Mouse (Mus musculus): ENCODE data around the gene Tmem9. TPM values are rescaled to one million over a fixed set of nuclear protein-coding genes. Genes with fewer than 3 reads are reported as not detected.
A peak's percentile ranks its signal among the peaks of the same experiment; 100 is the strongest.

The Tmem9 gene
- polyA plus RNA-seq, 1 experiment from 2014 or later: 146 TPM

DNA sequence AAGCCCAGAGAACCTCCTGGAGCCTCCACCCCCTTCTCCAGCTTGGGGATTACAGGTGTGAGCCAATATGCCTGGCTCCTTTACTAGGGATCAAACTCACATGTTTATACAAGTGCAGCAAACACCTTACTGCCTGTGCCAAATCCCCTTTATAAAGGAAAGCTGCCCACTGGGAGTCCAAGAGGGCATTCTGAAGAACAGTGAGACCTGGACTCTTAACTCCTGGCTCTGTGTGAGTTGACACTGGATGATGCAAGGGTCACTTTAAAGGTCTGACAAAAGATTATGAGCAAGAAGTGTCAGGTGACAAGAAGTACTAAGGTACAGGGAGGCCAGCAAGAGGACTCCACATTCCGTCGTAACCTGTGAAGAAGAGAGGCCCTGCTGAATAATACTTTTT, 6.5 kb upstream of the Tmem9 start:
- H3K4me2 ChIP-seq (replicated peaks): no peak overlapping the region
- H3K4me3 ChIP-seq (replicated peaks): no peak overlapping the region
- no peaks in the 10 kb centered on the region for H3K36me3 ChIP-seq
- no peaks in the 10 kb centered on the region for H3K9me3 ChIP-seq
- H3K27me3 ChIP-seq: peaks cover 2% of the 10 kb centered on the region
- H3K9ac ChIP-seq (replicated peaks): no peak overlapping the region
- no peak overlapping the region for H3K27ac ChIP-seq
- 96% methylated on average over 2 of the region's 2 CpGs for WGBS
- H3K4me1 ChIP-seq (replicated peaks): no peaks in the 10 kb centered on the region
- no peak for ATAC-seq

DNA sequence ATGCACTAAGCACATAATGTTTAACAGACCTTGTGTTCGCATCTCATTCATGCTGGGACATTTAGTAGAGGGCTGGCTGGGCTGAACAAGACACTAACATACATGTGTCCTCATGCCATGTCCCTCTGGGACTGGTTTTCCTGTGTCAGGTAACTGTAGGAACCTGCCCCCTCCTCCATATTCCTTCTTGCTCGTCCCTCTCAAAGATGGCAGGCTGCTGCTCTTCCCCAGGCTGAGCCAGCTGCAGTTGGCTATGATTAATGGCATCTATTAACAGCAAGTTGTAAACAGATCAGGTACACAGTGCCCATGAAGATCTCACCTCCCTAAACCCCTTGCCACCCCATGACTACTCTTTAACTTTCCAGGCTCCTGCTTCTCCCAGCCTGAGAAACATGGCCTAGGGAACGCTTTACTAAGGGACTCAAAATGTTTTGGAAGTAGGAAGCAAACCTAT, 1.6 kb upstream of the Tmem9 start, which contains the start of gene Igfn1:
Gene Igfn1 (minus strand): TSS at position 51 of the 457 bp plus-strand sequence.
- 86% methylated on average over 3 of the region's 3 CpGs for WGBS
- no peak for ATAC-seq
- H3K9me3 ChIP-seq: no peaks in the 10 kb centered on the region
- H3K27me3 ChIP-seq: peaks cover 28% of the 10 kb centered on the region
- H3K4me3 ChIP-seq (replicated peaks): peak within 1 kb of the TSS; percentile 38
- peaks cover 12% of the 10 kb centered on the region for H3K4me1 ChIP-seq (replicated peaks)
- no peak within 1 kb of the TSS for H3K27ac ChIP-seq
- H3K4me2 ChIP-seq (replicated peaks): peak within 1 kb of the TSS; percentile 61
- no peaks in the 10 kb centered on the region for H3K36me3 ChIP-seq
- H3K9ac ChIP-seq (replicated peaks): no peak within 1 kb of the TSS

DNA sequence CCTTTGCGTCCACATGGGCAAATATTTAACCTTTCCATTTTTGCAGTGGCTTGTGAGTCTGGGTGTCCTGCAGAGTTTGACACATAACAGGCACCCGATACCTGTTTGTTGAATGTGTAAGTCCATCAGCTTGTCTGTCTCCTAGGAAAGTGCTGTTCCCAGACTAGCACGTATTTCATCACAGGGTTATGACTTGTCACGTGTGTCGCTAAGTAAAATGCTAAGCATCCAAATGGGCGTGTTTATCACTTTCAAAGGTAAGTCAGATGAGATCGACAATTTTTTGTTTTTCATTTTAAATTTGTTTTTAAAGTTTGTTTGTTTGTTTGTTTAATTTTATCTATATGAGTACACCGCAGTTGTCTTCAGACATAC, 196 bp downstream of the Tmem9 start:
- Histone ChIP-seq H3K4me2 (replicated peaks) (peak overlapping the region; percentile 61), H3K27ac (no peak overlapping the region), H3K27me3 (peaks cover 28% of the 10 kb centered on the region), H3K4me1 (replicated peaks) (peaks cover 12% of the 10 kb centered on the region), H3K36me3 (no peaks in the 10 kb centered on the region), H3K9ac (replicated peaks) (no peak overlapping the region), H3K9me3 (no peaks in the 10 kb centered on the region), H3K4me3 (replicated peaks) (peak overlapping the region; percentile 38)
- WGBS: 25% methylated on average over 8 of the region's 8 CpGs
- 0 out of 2 replicates have a peak, but pooled peaks have one; percentile 24 for ATAC-seq

DNA sequence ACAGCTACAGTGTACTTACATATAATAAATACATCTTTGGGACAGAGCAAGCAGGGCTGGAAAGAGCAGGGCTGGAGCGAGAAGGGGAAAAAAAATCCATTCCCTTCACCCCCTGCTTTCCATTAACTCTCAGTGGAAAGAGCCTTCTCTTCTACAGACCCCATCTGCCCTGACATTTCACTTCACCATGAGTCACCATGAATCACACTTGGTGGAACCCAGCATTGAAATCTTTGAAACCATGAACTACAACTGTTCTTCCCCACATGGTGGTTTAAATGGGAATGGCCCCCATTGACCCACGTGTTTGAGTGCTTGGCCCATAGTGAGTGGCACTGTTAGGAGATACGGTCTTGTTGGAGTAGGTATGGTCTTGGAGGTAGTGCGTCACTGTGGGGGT, 2.3 kb downstream of the Tmem9 start:
- H3K4me1 ChIP-seq (replicated peaks): peaks cover 12% of the 10 kb centered on the region
- no peaks in the 10 kb centered on the region for H3K36me3 ChIP-seq

DNA sequence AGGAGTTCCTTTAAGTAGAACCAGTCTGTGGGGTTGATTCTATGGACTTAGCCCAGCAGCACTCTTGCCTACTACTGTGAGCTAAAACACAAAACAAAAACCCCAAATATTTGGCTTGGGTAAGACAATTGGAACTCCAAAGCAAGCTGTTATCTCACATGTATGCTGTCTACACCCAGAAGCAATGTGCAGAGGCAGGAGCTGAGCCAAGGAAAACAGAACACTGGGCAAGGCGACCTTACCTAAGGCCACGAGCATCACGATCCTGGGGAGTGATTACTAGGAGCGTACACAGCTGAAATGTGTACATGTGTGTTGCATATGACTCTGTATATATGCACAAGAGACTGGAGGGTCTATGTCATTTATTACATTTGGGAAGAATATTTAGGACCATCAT, 5.6 kb downstream of the Tmem9 start:
- ATAC-seq: no peak
- peaks cover 7% of the 10 kb centered on the region for H3K4me1 ChIP-seq (replicated peaks)
- WGBS: 89% methylated on average over 4 of the region's 4 CpGs
- H3K9ac ChIP-seq (replicated peaks): no peak overlapping the region
- no peak overlapping the region for H3K4me3 ChIP-seq (replicated peaks)
- H3K27me3 ChIP-seq: peaks cover 11% of the 10 kb centered on the region
- H3K9me3 ChIP-seq: no peaks in the 10 kb centered on the region
- H3K36me3 ChIP-seq: no peaks in the 10 kb centered on the region
- no peak overlapping the region for H3K4me2 ChIP-seq (replicated peaks)
- no peak overlapping the region for H3K27ac ChIP-seq

More for the DNA sequence above, 2.3 kb downstream of the Tmem9 start:
- no peak for ATAC-seq
- Histone ChIP-seq H3K4me2 (replicated peaks) (no peak overlapping the region), H3K9me3 (no peaks in the 10 kb centered on the region), H3K27ac (no peak overlapping the region), H3K9ac (replicated peaks) (no peak overlapping the region), H3K27me3 (peaks cover 28% of the 10 kb centered on the region), H3K4me3 (replicated peaks) (no peak overlapping the region)
- WGBS: 82% methylated on average over 4 of the region's 4 CpGs

DNA sequence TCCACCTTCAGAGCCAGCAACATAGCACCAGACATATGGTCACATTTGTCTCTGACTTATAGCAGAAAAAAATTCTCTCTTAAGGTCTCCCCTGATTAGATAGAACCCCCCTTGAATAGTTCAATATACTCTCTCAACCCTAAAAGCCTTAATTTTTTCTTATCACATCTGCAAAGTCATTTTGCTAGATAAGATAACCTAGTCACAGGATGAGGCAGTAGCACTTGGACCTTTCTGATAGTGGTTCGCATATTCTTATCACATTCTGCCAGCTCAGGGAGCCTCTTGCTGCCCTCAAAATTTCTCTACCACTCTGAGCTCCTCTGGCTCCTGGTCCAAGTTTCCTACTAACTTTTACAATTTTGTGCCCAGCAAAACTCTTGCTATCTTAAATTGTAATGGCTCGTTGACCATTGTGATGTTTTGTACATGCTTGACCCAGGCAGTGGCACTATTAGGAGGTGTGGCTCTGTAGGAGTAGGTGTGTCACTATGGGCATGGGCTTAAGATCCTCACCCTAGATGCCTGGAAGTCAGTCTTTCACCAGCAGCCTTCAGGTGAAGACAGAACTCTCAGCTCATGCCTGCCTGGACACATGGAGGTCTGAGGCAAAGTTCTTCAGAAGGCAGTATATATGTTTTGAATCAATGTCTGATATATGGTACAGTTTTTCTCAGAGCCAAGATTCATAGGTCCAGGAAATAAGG, 7.0 kb downstream of the Tmem9 start:
- Histone ChIP-seq H3K27me3 (0 out of 2 replicates have a peak, but pooled peaks cover 6% of the 10 kb centered on the region), H3K4me2 (replicated peaks) (no peak overlapping the region), H3K4me1 (replicated peaks) (peaks cover 20% of the 10 kb centered on the region), H3K4me3 (replicated peaks) (no peak overlapping the region), H3K9ac (replicated peaks) (no peak overlapping the region), H3K9me3 (no peaks in the 10 kb centered on the region), H3K27ac (no peak overlapping the region), H3K36me3 (no peaks in the 10 kb centered on the region)
- 86% methylated on average over 2 of the region's 2 CpGs for WGBS
- ATAC-seq: no peak

DNA sequence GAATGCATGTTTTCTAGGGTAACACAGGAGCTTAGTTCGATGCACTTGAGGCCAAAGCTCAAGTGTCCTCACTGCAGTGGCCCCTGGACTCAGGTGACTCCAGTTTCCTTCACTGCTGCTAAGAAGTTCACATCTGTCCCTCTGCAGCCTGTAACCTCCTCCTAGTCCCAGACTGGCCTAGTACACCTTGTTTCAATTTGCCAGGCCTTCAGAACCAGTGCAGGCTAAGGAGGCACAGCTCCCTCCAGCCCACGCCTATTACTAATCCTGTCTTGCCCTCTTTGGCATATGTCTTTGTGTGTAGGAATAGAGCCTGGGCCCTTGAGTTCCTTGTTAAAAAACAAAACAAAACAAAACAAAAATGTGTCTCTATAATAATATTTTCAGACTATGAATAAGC, 9.4 kb downstream of the Tmem9 start:
- peak; percentile 61 for ATAC-seq
- H3K9ac ChIP-seq (replicated peaks): no peak overlapping the region
- H3K4me3 ChIP-seq (replicated peaks): no peak overlapping the region
- H3K9me3 ChIP-seq: no peaks in the 10 kb centered on the region
- H3K36me3 ChIP-seq: peaks cover 20% of the 10 kb centered on the region
- H3K27me3 ChIP-seq: no peaks in the 10 kb centered on the region
- H3K27ac ChIP-seq: peak overlapping the region; percentile 54; the same call in 1 of the 2 replicates
- peaks cover 20% of the 10 kb centered on the region for H3K4me1 ChIP-seq (replicated peaks)
- 73% methylated on average over 2 of the region's 2 CpGs for WGBS
- H3K4me2 ChIP-seq (replicated peaks): no peak overlapping the region

DNA sequence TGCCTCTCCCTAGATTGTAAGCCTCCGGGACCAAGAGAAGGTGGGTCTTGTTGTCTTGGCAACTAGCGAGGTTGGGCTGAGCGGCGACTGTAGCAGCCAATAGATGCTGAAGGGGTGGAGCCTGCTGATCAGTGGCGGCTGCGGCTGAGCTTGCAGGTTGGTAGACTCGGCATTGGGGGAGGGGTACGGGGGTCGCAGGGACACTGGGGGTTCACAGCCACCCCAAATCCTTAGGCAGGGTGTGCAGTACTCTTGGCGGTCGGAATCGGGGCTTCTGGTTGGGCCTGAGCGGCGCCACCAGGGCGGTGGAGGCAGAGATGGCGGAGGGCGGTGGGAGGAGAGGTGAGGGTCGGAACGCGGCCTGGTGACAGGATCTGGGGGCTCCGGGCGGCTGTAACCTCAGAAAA, 10.0 kb downstream of the Tmem9 start:
- peaks cover 26% of the 10 kb centered on the region for H3K36me3 ChIP-seq
- peak; percentile 100 for ATAC-seq
- peak overlapping the region; percentile 64 for H3K4me3 ChIP-seq (replicated peaks)
- H3K4me2 ChIP-seq (replicated peaks): peak overlapping the region; percentile 74
- no peaks in the 10 kb centered on the region for H3K9me3 ChIP-seq
- H3K4me1 ChIP-seq (replicated peaks): peaks cover 20% of the 10 kb centered on the region
- under 1% methylated on average over 22 of the region's 22 CpGs for WGBS
- H3K27me3 ChIP-seq: no peaks in the 10 kb centered on the region
- H3K27ac ChIP-seq: peak overlapping the region; percentile 76
- H3K9ac ChIP-seq (replicated peaks): peak overlapping the region; percentile 87

DNA sequence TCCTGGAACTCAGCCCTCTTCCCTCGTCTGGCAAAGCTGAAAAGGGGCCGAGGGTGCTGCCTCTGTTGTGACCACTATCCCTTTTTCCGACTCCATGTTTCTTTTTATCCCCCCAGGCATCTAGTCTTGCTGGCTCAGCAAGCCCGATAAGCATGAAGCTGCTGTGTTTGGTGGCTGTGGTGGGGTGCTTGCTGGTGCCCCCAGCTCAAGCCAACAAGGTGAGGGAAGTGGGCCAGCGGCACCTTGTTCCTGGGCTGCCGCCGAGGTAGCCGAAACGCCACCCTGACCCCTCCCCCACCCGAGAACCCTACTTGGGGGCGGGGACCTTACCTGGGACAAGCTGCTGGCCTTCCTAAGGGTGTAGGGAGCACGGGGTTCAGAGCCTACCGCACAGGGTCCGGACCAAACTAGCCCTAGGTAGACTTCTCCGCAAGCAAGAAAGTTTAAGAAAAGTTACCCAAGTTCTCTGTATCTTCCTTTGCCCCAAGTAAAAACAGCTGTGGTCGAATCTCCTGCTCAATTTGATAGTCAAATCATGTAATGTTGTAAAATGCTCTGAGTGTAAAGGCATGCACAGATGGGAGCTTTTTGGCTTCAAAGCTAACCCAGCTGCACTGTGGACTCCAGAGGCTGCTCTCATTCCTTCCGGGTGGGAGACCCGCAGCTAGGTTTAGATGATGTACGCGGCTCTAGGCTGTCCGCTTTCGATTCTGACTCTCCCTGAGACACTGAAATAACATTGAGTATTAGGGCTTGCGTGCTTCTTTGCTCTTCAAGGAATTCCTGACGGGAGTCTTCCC, 10.6 kb downstream of the Tmem9 start:
- 6% methylated on average over 24 of the region's 24 CpGs for WGBS

DNA sequence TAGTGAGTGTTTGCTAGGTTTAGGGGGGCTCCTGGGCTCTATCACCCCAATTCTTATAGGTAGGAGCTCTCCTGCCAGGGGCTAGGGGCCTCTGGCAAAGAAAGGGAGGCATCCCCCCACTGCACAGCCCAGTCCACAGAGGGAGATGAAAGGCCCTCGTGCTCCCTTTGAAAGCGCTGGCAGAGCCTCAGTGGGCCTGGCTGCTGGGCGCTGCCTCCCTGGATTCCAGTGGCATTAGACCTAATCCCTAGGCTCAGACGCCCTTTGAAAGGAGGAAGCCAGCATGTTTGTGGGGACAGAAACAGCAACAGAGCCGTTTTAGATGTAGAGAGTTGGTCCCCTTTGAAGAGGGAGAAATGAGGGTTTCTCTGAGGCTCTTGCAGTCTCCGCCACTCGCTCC, 22.3 kb downstream of the Tmem9 start:
- H3K9ac ChIP-seq (replicated peaks): no peak overlapping the region
- H3K4me1 ChIP-seq (replicated peaks): peaks cover 26% of the 10 kb centered on the region
- no peak overlapping the region for H3K4me2 ChIP-seq (replicated peaks)
- peak; percentile 37; the same call in 1 of the 2 replicates for ATAC-seq
- H3K4me3 ChIP-seq (replicated peaks): no peak overlapping the region
- H3K36me3 ChIP-seq: peaks cover 97% of the 10 kb centered on the region
- no peaks in the 10 kb centered on the region for H3K9me3 ChIP-seq
- WGBS: 18% methylated on average over 7 of the region's 7 CpGs
- no peaks in the 10 kb centered on the region for H3K27me3 ChIP-seq
- peak overlapping the region; percentile 22; the same call in 1 of the 2 replicates for H3K27ac ChIP-seq

More for the DNA sequence above, 10.6 kb downstream of the Tmem9 start:
- Histone ChIP-seq H3K36me3 (peaks cover 33% of the 10 kb centered on the region), H3K4me1 (replicated peaks) (peaks cover 20% of the 10 kb centered on the region), H3K4me3 (replicated peaks) (peak overlapping the region; percentile 64), H3K9ac (replicated peaks) (peak overlapping the region; percentile 87), H3K27me3 (no peaks in the 10 kb centered on the region), H3K4me2 (replicated peaks) (peak overlapping the region; percentile 74), H3K27ac (peak overlapping the region; percentile 76), H3K9me3 (no peaks in the 10 kb centered on the region)
- peak; percentile 32 for ATAC-seq

DNA sequence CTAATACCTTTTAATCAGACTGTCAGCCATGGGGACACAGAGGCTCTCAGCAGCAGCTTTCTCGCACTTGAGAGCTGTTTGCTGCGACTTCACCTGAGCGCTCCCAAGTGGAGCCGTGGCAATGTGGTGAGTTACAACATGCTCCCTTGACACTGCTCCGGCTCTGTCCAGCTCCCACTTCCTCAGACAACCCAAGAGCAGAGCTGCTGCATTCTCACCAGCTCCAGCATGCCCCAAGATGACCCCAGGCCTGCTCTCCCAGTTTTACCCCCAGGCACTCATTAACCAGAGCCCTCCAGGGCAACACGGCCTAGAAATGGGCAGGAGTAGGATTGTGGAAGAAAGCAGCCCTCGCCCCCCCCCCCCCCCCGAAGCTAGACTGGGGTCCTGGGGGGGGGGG, 23.7 kb downstream of the Tmem9 start:
- Histone ChIP-seq H3K36me3 (peaks cover 90% of the 10 kb centered on the region), H3K4me1 (replicated peaks) (peaks cover 26% of the 10 kb centered on the region), H3K4me3 (replicated peaks) (no peak overlapping the region), H3K9ac (replicated peaks) (no peak overlapping the region), H3K4me2 (replicated peaks) (no peak overlapping the region), H3K9me3 (no peaks in the 10 kb centered on the region), H3K27ac (no peak overlapping the region), H3K27me3 (no peaks in the 10 kb centered on the region)
- WGBS: 81% methylated on average over 8 of the region's 8 CpGs
- ATAC-seq: no peak

DNA sequence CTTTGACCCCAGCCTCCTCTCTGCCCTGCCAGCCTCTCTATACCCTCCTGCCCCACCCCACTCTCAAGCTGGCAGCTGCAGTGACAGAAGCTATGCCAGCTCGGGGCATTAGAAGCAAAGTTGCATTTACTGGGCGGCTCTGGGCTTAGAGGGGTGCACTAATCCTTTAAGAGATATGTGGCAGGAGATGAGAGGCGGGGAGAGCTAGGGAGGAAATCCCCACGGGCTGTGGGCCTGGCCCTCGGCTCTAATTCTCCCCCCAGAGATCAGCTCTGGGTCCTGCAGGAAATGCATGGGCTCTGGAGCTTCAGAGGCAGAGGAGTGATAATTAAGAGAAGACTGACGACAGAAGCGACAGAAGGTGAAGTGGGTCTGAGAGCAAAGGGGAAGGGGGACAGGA, 25.0 kb downstream of the Tmem9 start:
- Histone ChIP-seq H3K36me3 (peaks cover 77% of the 10 kb centered on the region), H3K9me3 (no peaks in the 10 kb centered on the region), H3K27ac (no peak overlapping the region), H3K27me3 (no peaks in the 10 kb centered on the region), H3K4me1 (replicated peaks) (peaks cover 26% of the 10 kb centered on the region), H3K4me2 (replicated peaks) (no peak overlapping the region), H3K9ac (replicated peaks) (no peak overlapping the region), H3K4me3 (replicated peaks) (no peak overlapping the region)
- WGBS: 58% methylated on average over 7 of the region's 7 CpGs
- no peak for ATAC-seq
